Mouse (Mus musculus) heart, embryonic 12.5 days (tissue): Measurements from ENCODE around the gene Gpc4. TPM values are rescaled to one million over a fixed set of nuclear protein-coding genes. Genes with fewer than 3 reads are reported as not detected.
A peak's percentile ranks its signal among the peaks of the same experiment; 100 is the strongest.

Experiments
- ATAC-seq: fragments of 200-750 bp; cut with Nextera tagmentation; 2 replicates; pipeline ENCODE4 v1.8.0; 2017; ENCODE audit warnings: moderate TSS enrichment, moderate library complexity; ENCODE audit not compliant: insufficient number of reproducible peaks, low FRiP score
- H3K27ac ChIP-seq: fragments of 300-500 bp; sonication (generic); 2 replicates; pipeline ENCODE4 v1.5.1; 2016; ENCODE audit warnings: mild to moderate bottlenecking, moderate library complexity; ENCODE audit not compliant: poor library complexity, severe bottlenecking
- H3K27me3 ChIP-seq: fragments of 300-500 bp; sonication (generic); replicated peaks from 2 replicates; pipeline ENCODE4 v1.6.1; 2016; ENCODE audit warnings: mild to moderate bottlenecking, moderate library complexity
- H3K36me3 ChIP-seq: fragments of 300-500 bp; sonication (generic); 2 replicates; pipeline ENCODE4 v1.6.1; 2016; ENCODE audit warnings: mild to moderate bottlenecking, moderate library complexity
- H3K4me1 ChIP-seq: fragments of 300-500 bp; sonication (generic); replicated peaks from 2 replicates; pipeline ENCODE4 v1.6.1; 2016; ENCODE audit warnings: mild to moderate bottlenecking
- H3K4me2 ChIP-seq: fragments of 300-500 bp; sonication (generic); 2 replicates; pipeline ENCODE4 v1.6.1; 2016; ENCODE audit warnings: mild to moderate bottlenecking, moderate library complexity
- H3K4me3 ChIP-seq: fragments of 300-500 bp; sonication (generic); 2 replicates; pipeline ENCODE4 v1.5.1; 2016; ENCODE audit warnings: mild to moderate bottlenecking
- H3K9ac ChIP-seq: fragments of 300-500 bp; sonication (generic); 2 replicates; pipeline ENCODE4 v1.6.1; 2016; ENCODE audit warnings: mild to moderate bottlenecking, moderate library complexity
- H3K9me3 ChIP-seq: fragments of 300-500 bp; sonication (generic); replicated peaks from 2 replicates; pipeline ENCODE4 v1.6.1; 2016; ENCODE audit warnings: mild to moderate bottlenecking, moderate library complexity
- WGBS: fragments of 180-500 bp; shearing (Covaris S2); methylation state at CpG from one replicate; pipeline ENCODE4 v1.1.7; 2016; 5-methylcytosine and 5-hydroxymethylcytosine counted together
- polyA plus RNA-seq: library from polyadenylated mRNA; unstranded; fragments of >200 nt; fragmentation: Nextera tagmentation; extraction: Ambion mirVana; gene quantifications from 2 replicates; pipeline ENCODE4 v1.2.1, GENCODE M21; 2016

Gpc4 gene
- 56.8 and 59.2 TPM in 2 replicates for polyA plus RNA-seq

GRCm38 (mm10) chrX:52164738-52165554, at the start of gene Gpc4:
Gene Gpc4, minus strand, starts transcription at chrX:52165252.
- Histone ChIP-seq H3K4me3 (peak within 1 kb of the TSS; percentile 67), H3K27me3 (no peaks in the 10 kb centered on the region; the same call in 1 of the 2 replicates), H3K9me3 (no peaks in the 10 kb centered on the region), H3K9ac (peak within 1 kb of the TSS; percentile 80), H3K36me3 (no peaks in the 10 kb centered on the region), H3K27ac (peak within 1 kb of the TSS; percentile 57), H3K4me2 (peak within 1 kb of the TSS; percentile 67), H3K4me1 (peaks cover 9% of the 10 kb centered on the region; the same call in 1 of the 2 replicates)
- peak; percentile 91 for ATAC-seq
- WGBS, result 19% methylated on average over 47 of the region's 76 CpGs

- H3K4me2 ChIP-seq, result no peak overlapping the region
- 55% methylated on average over 4 of the region's 4 CpGs for WGBS
- no peak overlapping the region for H3K27ac ChIP-seq
- no peak for ATAC-seq
- H3K27me3 ChIP-seq, result no peaks in the 10 kb centered on the region; the same call in 1 of the 2 replicates
- H3K9me3 ChIP-seq, result no peaks in the 10 kb centered on the region
- no peak overlapping the region for H3K9ac ChIP-seq
- H3K36me3 ChIP-seq, result no peaks in the 10 kb centered on the region
- H3K4me3 ChIP-seq, result no peak overlapping the region
- H3K4me1 ChIP-seq, result no peaks in the 10 kb centered on the region
These were observed 47.8 kb upstream of the Gpc4 start for GRCm38 (mm10) chrX:52212846-52213245.

GRCm38 (mm10) chrX:52199836-52200235, 34.8 kb upstream of the Gpc4 start:
- no peak overlapping the region for H3K9ac ChIP-seq
- H3K4me2 ChIP-seq, result no peak overlapping the region
- H3K27ac ChIP-seq, result no peak overlapping the region
- no peaks in the 10 kb centered on the region for H3K36me3 ChIP-seq
- H3K4me3 ChIP-seq, result no peak overlapping the region
- H3K27me3 ChIP-seq, result 0 out of 2 replicates have a peak, but pooled peaks cover 4% of the 10 kb centered on the region
- no peak for ATAC-seq
- no peaks in the 10 kb centered on the region for H3K9me3 ChIP-seq
- WGBS, result 22% methylated on average over 6 of the region's 6 CpGs
- peaks cover 8% of the 10 kb centered on the region; the same call in 1 of the 2 replicates for H3K4me1 ChIP-seq

GRCm38 (mm10) chrX:52193311-52193968, 28.4 kb upstream of the Gpc4 start:
- H3K4me3 ChIP-seq, result no peak overlapping the region

GRCm38 (mm10) chrX:52189094-52189493, 24.0 kb upstream of the Gpc4 start:
- Histone ChIP-seq H3K27ac (no peak overlapping the region), H3K4me2 (no peak overlapping the region), H3K36me3 (no peaks in the 10 kb centered on the region), H3K4me1 (peaks cover 3% of the 10 kb centered on the region; the same call in 1 of the 2 replicates), H3K9ac (no peak overlapping the region), H3K4me3 (no peak overlapping the region), H3K9me3 (no peaks in the 10 kb centered on the region), H3K27me3 (0 out of 2 replicates have a peak, but pooled peaks cover 3% of the 10 kb centered on the region)
- no peak for ATAC-seq
- 21% methylated on average over 4 of the region's 4 CpGs for WGBS

More at GRCm38 (mm10) chrX:52193311-52193968, 28.4 kb upstream of the Gpc4 start:
- H3K9me3 ChIP-seq, result no peaks in the 10 kb centered on the region
- H3K9ac ChIP-seq, result no peak overlapping the region
- H3K27me3 ChIP-seq, result no peaks in the 10 kb centered on the region
- peaks cover 3% of the 10 kb centered on the region; the same call in 1 of the 2 replicates for H3K4me1 ChIP-seq
- H3K4me2 ChIP-seq, result no peak overlapping the region
- H3K27ac ChIP-seq, result no peak overlapping the region
- WGBS, result 35% methylated on average over 4 of the region's 4 CpGs
- ATAC-seq, result no peak
- no peaks in the 10 kb centered on the region for H3K36me3 ChIP-seq

GRCm38 (mm10) chrX:52183551-52184442, 18.7 kb upstream of the Gpc4 start:
- no peak for ATAC-seq
- Histone ChIP-seq H3K4me1 (peaks cover under 1% of the 10 kb centered on the region; the same call in 1 of the 2 replicates), H3K27ac (0 out of 2 replicates have a peak overlapping the region, but pooled peaks have one; percentile 16), H3K4me3 (no peak overlapping the region), H3K36me3 (no peaks in the 10 kb centered on the region), H3K9ac (no peak overlapping the region), H3K27me3 (0 out of 2 replicates have a peak, but pooled peaks cover 3% of the 10 kb centered on the region), H3K4me2 (no peak overlapping the region), H3K9me3 (no peaks in the 10 kb centered on the region)
- 52% methylated on average over 4 of the region's 5 CpGs for WGBS

GRCm38 (mm10) chrX:52181401-52181800, 16.3 kb upstream of the Gpc4 start:
- Histone ChIP-seq H3K27me3 (0 out of 2 replicates have a peak, but pooled peaks cover 3% of the 10 kb centered on the region), H3K36me3 (no peaks in the 10 kb centered on the region), H3K4me2 (no peak overlapping the region), H3K9ac (no peak overlapping the region), H3K27ac (no peak overlapping the region), H3K4me1 (0 out of 2 replicates have a peak, but pooled peaks cover 4% of the 10 kb centered on the region), H3K4me3 (no peak overlapping the region), H3K9me3 (no peaks in the 10 kb centered on the region)
- no peak for ATAC-seq
- WGBS, result 61% methylated on average over 2 of the region's 2 CpGs

GRCm38 (mm10) chrX:52177067-52177466, 12.0 kb upstream of the Gpc4 start:
- WGBS, result 23% methylated on average over 4 of the region's 4 CpGs
- 0 out of 2 replicates have a peak, but pooled peaks cover 4% of the 10 kb centered on the region for H3K4me1 ChIP-seq
- H3K4me3 ChIP-seq, result no peak overlapping the region
- H3K9me3 ChIP-seq, result no peaks in the 10 kb centered on the region
- no peaks in the 10 kb centered on the region for H3K36me3 ChIP-seq
- no peak overlapping the region for H3K9ac ChIP-seq
- ATAC-seq, result no peak
- no peak overlapping the region for H3K27ac ChIP-seq
- H3K4me2 ChIP-seq, result no peak overlapping the region
- no peaks in the 10 kb centered on the region for H3K27me3 ChIP-seq

GRCm38 (mm10) chrX:52167519-52168244, 2.6 kb upstream of the Gpc4 start:
- H3K4me2 ChIP-seq, result no peak overlapping the region
- peaks cover 2% of the 10 kb centered on the region; the same call in 1 of the 2 replicates for H3K4me1 ChIP-seq
- H3K27me3 ChIP-seq, result no peaks in the 10 kb centered on the region; the same call in 1 of the 2 replicates
- no peak for ATAC-seq
- no peak overlapping the region for H3K4me3 ChIP-seq
- 53% methylated on average over 6 of the region's 6 CpGs for WGBS
- no peak overlapping the region for H3K27ac ChIP-seq
- H3K9me3 ChIP-seq, result no peaks in the 10 kb centered on the region
- H3K9ac ChIP-seq, result no peak overlapping the region
- H3K36me3 ChIP-seq, result no peaks in the 10 kb centered on the region

GRCm38 (mm10) chrX:52165555-52165938, 495 bp upstream of the Gpc4 start:
- no peak for ATAC-seq

More at GRCm38 (mm10) chrX:52165555-52165938, 495 bp upstream of the Gpc4 start:
- H3K9me3 ChIP-seq, result no peaks in the 10 kb centered on the region
- 39% methylated on average over 4 of the region's 7 CpGs for WGBS
- H3K36me3 ChIP-seq, result no peaks in the 10 kb centered on the region
- H3K27me3 ChIP-seq, result no peaks in the 10 kb centered on the region; the same call in 1 of the 2 replicates
- peak overlapping the region; percentile 80; the same call in 1 of the 2 replicates for H3K9ac ChIP-seq
- peak overlapping the region; percentile 67 for H3K4me3 ChIP-seq
- peaks cover 9% of the 10 kb centered on the region; the same call in 1 of the 2 replicates for H3K4me1 ChIP-seq
- no peak overlapping the region for H3K27ac ChIP-seq
- H3K4me2 ChIP-seq, result peak overlapping the region; percentile 67
